Comparison of ENCODE assay signal across 8 mouse cellular contexts in genomic region chr4:141957740-141958139, GRCm38 (mm10). TPM values are rescaled to one million over a fixed set of nuclear protein-coding genes. Genes with fewer than 3 reads are reported as not detected.
A peak's percentile ranks its signal among the peaks of the same experiment; 100 is the strongest.
DNase-seq lines count a peak whose midpoint lies in the region; ATAC-seq and TF ChIP-seq lines count a peak whose summit lies in the region.

No protein-coding gene starts in this region.

- 35% methylated on average over 11 of the region's 11 CpGs for WGBS in embryonic facial prominence, embryonic 11.5 days
- 42% methylated on average over 11 of the region's 11 CpGs for WGBS in embryonic facial prominence, embryonic 10.5 days
- WGBS in hindbrain, embryonic 15.5 days, result 33% methylated on average over 11 of the region's 11 CpGs
- WGBS in midbrain, embryonic 10.5 days, result 50% methylated on average over 11 of the region's 11 CpGs

- H3K36me3 ChIP-seq in embryonic facial prominence, embryonic 11.5 days (replicated peaks; ENCODE audit: control insufficient read depth, insufficient read depth, low read depth, low read length), result no peaks in the 10 kb centered on the region
- no peaks in the 10 kb centered on the region for H3K36me3 ChIP-seq in embryonic facial prominence, embryonic 10.5 days (replicated peaks)
- H3K36me3 ChIP-seq in E14TG2a.4 (ENCODE audit: insufficient read depth, low read length), result no peaks in the 10 kb centered on the region
- no peaks in the 10 kb centered on the region for H3K36me3 ChIP-seq in hindbrain, embryonic 15.5 days
- H3K36me3 ChIP-seq in midbrain, embryonic 10.5 days, result no peaks in the 10 kb centered on the region

- H3K9me3 ChIP-seq in embryonic facial prominence, embryonic 11.5 days (replicated peaks; ENCODE audit: control insufficient read depth, low read length), result no peaks in the 10 kb centered on the region
- peaks cover 8% of the 10 kb centered on the region; the same call in 1 of the 2 replicates for H3K9me3 ChIP-seq in embryonic facial prominence, embryonic 10.5 days
- H3K9me3 ChIP-seq in E14TG2a.4 (ENCODE audit: low read length), result no peaks in the 10 kb centered on the region
- no peaks in the 10 kb centered on the region for H3K9me3 ChIP-seq in hindbrain, embryonic 15.5 days
- H3K9me3 ChIP-seq in midbrain, embryonic 10.5 days (replicated peaks), result peaks cover 7% of the 10 kb centered on the region; the same call in 1 of the 2 replicates

- H3K27me3 ChIP-seq in embryonic facial prominence, embryonic 11.5 days (ENCODE audit: control insufficient read depth, insufficient read depth, low read length), result no peaks in the 10 kb centered on the region
- peaks cover 4% of the 10 kb centered on the region; the same call in 1 of the 2 replicates for H3K27me3 ChIP-seq in embryonic facial prominence, embryonic 10.5 days (replicated peaks; ENCODE audit: low read depth, poor library complexity, severe bottlenecking)
- peaks cover 32% of the 10 kb centered on the region for H3K27me3 ChIP-seq in E14TG2a.4 (ENCODE audit: insufficient read depth, low read length)
- H3K27me3 ChIP-seq in hindbrain, embryonic 15.5 days, result no peaks in the 10 kb centered on the region
- H3K27me3 ChIP-seq in midbrain, embryonic 10.5 days (ENCODE audit: low read depth, poor library complexity, severe bottlenecking), result 0 out of 2 replicates have a peak, but pooled peaks cover 10% of the 10 kb centered on the region

- ATAC-seq in embryonic facial prominence, embryonic 11.5 days (replicated peaks; ENCODE audit: insufficient number of reproducible peaks, low FRiP score, low TSS enrichment, low read depth), result 0 out of 2 replicates have a peak, but pooled peaks have one; percentile 40
- ATAC-seq in hindbrain, embryonic 15.5 days (ENCODE audit: low FRiP score, low read depth), result peak; percentile 52

- H3K4me3 ChIP-seq in embryonic facial prominence, embryonic 11.5 days (ENCODE audit: low read depth, low read length), result no peak overlapping the region
- H3K4me3 ChIP-seq in embryonic facial prominence, embryonic 10.5 days, result no peak overlapping the region
- 0 out of 2 replicates have a peak overlapping the region, but pooled peaks have one; percentile 17 for H3K4me3 ChIP-seq in E14TG2a.4 (replicated peaks; ENCODE audit: low read length)
- no peak overlapping the region for H3K4me3 ChIP-seq in hindbrain, embryonic 15.5 days
- H3K4me3 ChIP-seq in midbrain, embryonic 10.5 days, result no peak overlapping the region

- no peak overlapping the region for H3K9ac ChIP-seq in embryonic facial prominence, embryonic 11.5 days (replicated peaks; ENCODE audit: low read length)
- no peak overlapping the region for H3K9ac ChIP-seq in hindbrain, embryonic 15.5 days

- H3K27ac ChIP-seq in embryonic facial prominence, embryonic 11.5 days (replicated peaks; ENCODE audit: low read depth, low read length), result no peak overlapping the region
- H3K27ac ChIP-seq in embryonic facial prominence, embryonic 10.5 days (replicated peaks), result no peak overlapping the region
- H3K27ac ChIP-seq in hindbrain, embryonic 15.5 days (replicated peaks), result no peak overlapping the region
- H3K27ac ChIP-seq in midbrain, embryonic 10.5 days (replicated peaks), result peak overlapping the region; percentile 65; the same call in 1 of the 2 replicates

- no peak for DNase-seq in embryonic facial prominence, embryonic 11.5 days (ENCODE audit: low spot score)
- no peak for DNase-seq in embryonic facial prominence, embryonic 10.5 days (ENCODE audit: low spot score)
- peak; percentile 19 for DNase-seq in midbrain, embryonic 10.5 days (ENCODE audit: low spot score)
- no peak for DNase-seq in layer of hippocampus, postnatal 10 days (ENCODE audit: low spot score in 2 of 2)
- DNase-seq in frontal cortex, postnatal 25 days (ENCODE audit: low spot score in 2 of 2), result no peak
- no peak for DNase-seq in right cerebral cortex, postnatal 14 days

- H3K4me1 ChIP-seq in embryonic facial prominence, embryonic 11.5 days (ENCODE audit: control insufficient read depth, insufficient read depth, low read length), result no peaks in the 10 kb centered on the region
- peaks cover 36% of the 10 kb centered on the region for H3K4me1 ChIP-seq in embryonic facial prominence, embryonic 10.5 days
- peaks cover 19% of the 10 kb centered on the region for H3K4me1 ChIP-seq in E14TG2a.4 (replicated peaks; ENCODE audit: low read depth, low read length)
- H3K4me1 ChIP-seq in hindbrain, embryonic 15.5 days (replicated peaks), result peaks cover 18% of the 10 kb centered on the region
- H3K4me1 ChIP-seq in midbrain, embryonic 10.5 days, result peaks cover 24% of the 10 kb centered on the region

- H3K4me2 ChIP-seq in embryonic facial prominence, embryonic 11.5 days (ENCODE audit: low read depth, low read length), result no peak overlapping the region
- 0 out of 2 replicates have a peak overlapping the region, but pooled peaks have one; percentile 22 for H3K4me2 ChIP-seq in hindbrain, embryonic 15.5 days

- TF ChIP-seq CTCF in E14TG2a.4 (conservative IDR thresholded peaks at IDR 0.05; ENCODE audit: low read length), result no peak

RNA-seq across cellular contexts. Expression of gene Fhad1, which starts 57.1 kb away (rescaled TPM):
- polyA plus RNA-seq in embryonic facial prominence, embryonic 11.5 days (2014; fragmentation: Nextera tagmentation; extraction: Ambion mirVana), result 0.68 and 0.94 TPM in 2 replicates
- 0.50 and 1.0 TPM in 2 replicates for polyA plus RNA-seq in embryonic facial prominence, embryonic 10.5 days (2016; fragmentation: Nextera tagmentation; extraction: Ambion mirVana)
- polyA plus RNA-seq in hindbrain, embryonic 15.5 days (2015; fragmentation: Nextera tagmentation; extraction: Ambion mirVana), result 4.1 and 5.3 TPM in 2 replicates
- 1.6 and 1.9 TPM in 2 replicates for polyA plus RNA-seq in midbrain, embryonic 10.5 days (2016; fragmentation: Nextera tagmentation; extraction: Ambion mirVana)
- total RNA-seq in layer of hippocampus, postnatal 10 days (2021), result 1 to 10 TPM; 2.1 to 3.5 TPM
